Mouse (Mus musculus) kidney, adult 9 months (tissue): Measurements from ENCODE around the gene Kdm8.
"Not testable (repeated sequence)": the region's sequence is repeated elsewhere in the genome, so short reads cannot be mapped to it uniquely, and the experiment has no call there.

Experiments
- DNase-seq: peaks from one replicate; pipeline ENCODE4 v3.0.0; 2022

Kdm8 gene

GRCm38 (mm10) chr7:125444464-125445401, at the start of gene Kdm8:
TSS of gene Kdm8 (plus strand) at chr7:125444676.
- peak; percentile 96 for DNase-seq

- DNase-seq = no peak
Measured at GRCm38 (mm10) chr7:125398116-125398515, 46.4 kb upstream of the Kdm8 start.

GRCm38 (mm10) chr7:125398687-125399086, 45.8 kb upstream of the Kdm8 start:
- no peak for DNase-seq

- DNase-seq = no peak
Measured at GRCm38 (mm10) chr7:125407136-125407535, 37.3 kb upstream of the Kdm8 start.

GRCm38 (mm10) chr7:125415087-125415486, 29.4 kb upstream of the Kdm8 start:
- no peak for DNase-seq

GRCm38 (mm10) chr7:125415776-125416175, 28.7 kb upstream of the Kdm8 start:
- no peak for DNase-seq

- DNase-seq = no peak
Measured at GRCm38 (mm10) chr7:125416762-125417161, 27.7 kb upstream of the Kdm8 start.

- no peak for DNase-seq
Measured at GRCm38 (mm10) chr7:125418413-125418812, 26.1 kb upstream of the Kdm8 start.

GRCm38 (mm10) chr7:125420190-125420589, 24.3 kb upstream of the Kdm8 start:
- peak; percentile 33 for DNase-seq

GRCm38 (mm10) chr7:125421911-125422310, 22.6 kb upstream of the Kdm8 start:
- no peak for DNase-seq

- no peak for DNase-seq
Measured at GRCm38 (mm10) chr7:125423056-125423455, 21.4 kb upstream of the Kdm8 start.

GRCm38 (mm10) chr7:125427492-125428090, 16.9 kb upstream of the Kdm8 start:
- peak; percentile 31 for DNase-seq

- DNase-seq = no peak
Measured at GRCm38 (mm10) chr7:125428381-125428780, 16.1 kb upstream of the Kdm8 start.

- DNase-seq = not testable (repeated sequence)
Measured at GRCm38 (mm10) chr7:125428816-125429500, 15.5 kb upstream of the Kdm8 start.

- DNase-seq = no peak
Measured at GRCm38 (mm10) chr7:125430170-125430842, 14.2 kb upstream of the Kdm8 start.

GRCm38 (mm10) chr7:125433874-125434273, 10.6 kb upstream of the Kdm8 start:
- no peak for DNase-seq

GRCm38 (mm10) chr7:125434666-125435290, 9.7 kb upstream of the Kdm8 start:
- DNase-seq = no peak

GRCm38 (mm10) chr7:125442323-125442722, 2.2 kb upstream of the Kdm8 start:
- DNase-seq = no peak

GRCm38 (mm10) chr7:125444076-125444463, 406 bp upstream of the Kdm8 start:
- no peak for DNase-seq

- no peak for DNase-seq
Measured at GRCm38 (mm10) chr7:125450678-125451077, 6.2 kb downstream of the Kdm8 start.

GRCm38 (mm10) chr7:125451078-125451477, 6.6 kb downstream of the Kdm8 start:
- DNase-seq = no peak

GRCm38 (mm10) chr7:125453671-125454070, 9.2 kb downstream of the Kdm8 start:
- DNase-seq = no peak

GRCm38 (mm10) chr7:125462200-125462599, 17.7 kb downstream of the Kdm8 start:
- DNase-seq = no peak
